In genomic region chr2:26324917-26325316, GRCm38 (mm10) we compare ENCODE assay signal across 9 mouse cellular contexts. TPM values are rescaled to one million over a fixed set of nuclear protein-coding genes. Genes with fewer than 3 reads are reported as not detected.
A peak's percentile ranks its signal among the peaks of the same experiment; 100 is the strongest.
DNase-seq lines count a peak whose midpoint lies in the region; ATAC-seq and TF ChIP-seq lines count a peak whose summit lies in the region.
"Had no signal": no experiment of that assay in that cellular context is flagged by ENCODE, and none has a peak within 500 bp of the region (broad histone marks: within the 10 kb centered on the region; RNA-seq: fewer than 3 reads in every experiment).

No protein-coding gene starts in this region.

- no peaks in the 10 kb centered on the region for H3K9me3 ChIP-seq in forebrain, embryonic 15.5 days
- H3K9me3 ChIP-seq: limb, embryonic 15.5 days had no signal

- H3K4me1 ChIP-seq in embryonic fibroblast, embryonic 13.5 days (ENCODE audit: control insufficient read depth, insufficient read depth, low read length): no peaks in the 10 kb centered on the region; the same call in 1 of the 2 replicates
- H3K4me1 ChIP-seq in forebrain, embryonic 15.5 days: peaks cover 4% of the 10 kb centered on the region

- 91% methylated on average over 2 of the region's 2 CpGs for WGBS in forebrain, embryonic 15.5 days

- DNase-seq in heart, adult 18-20 months: peak; percentile 64 to 68
- no peak for DNase-seq in heart, adult 8-10 months (ENCODE audit: low spot score)
- DNase-seq in right cerebral cortex, adult 18-20 months: peak; percentile 62
- DNase-seq in right cerebral cortex, postnatal 4 days: no peak
- peak; percentile 24 to 53 for DNase-seq in thymus, postnatal 10 days (ENCODE audit: low spot score in 2 of 2)
- DNase-seq in ovary, postnatal 14 days (ENCODE audit: low spot score): no peak

- TF ChIP-seq POLR2A in embryonic fibroblast, embryonic 13.5 days (IDR thresholded peaks at IDR 0.05; ENCODE audit: low read depth, low read length): no peak

- no peak overlapping the region for H3K27ac ChIP-seq in embryonic fibroblast, embryonic 13.5 days (ENCODE audit: insufficient read depth, low read length)
- H3K27ac ChIP-seq in forebrain, embryonic 15.5 days (replicated peaks): no peak overlapping the region
- H3K27ac ChIP-seq: limb, embryonic 15.5 days had no signal

- no peak for ATAC-seq in forebrain, embryonic 15.5 days (replicated peaks)

- no peak overlapping the region for H3K4me2 ChIP-seq in forebrain, embryonic 15.5 days (replicated peaks)
- H3K4me2 ChIP-seq: limb, embryonic 15.5 days had no signal

- no peaks in the 10 kb centered on the region for H3K27me3 ChIP-seq in forebrain, embryonic 15.5 days
- H3K27me3 ChIP-seq: limb, embryonic 15.5 days had no signal

- no peak overlapping the region for H3K9ac ChIP-seq in forebrain, embryonic 15.5 days (replicated peaks)
- H3K9ac ChIP-seq: limb, embryonic 15.5 days had no signal

- TF ChIP-seq CTCF in embryonic fibroblast, embryonic 13.5 days (IDR thresholded peaks at IDR 0.05; ENCODE audit: borderline replicate concordance, insufficient read depth, low read length): peak; percentile 19; the same call in 1 of the 2 replicates

- no peak overlapping the region for H3K4me3 ChIP-seq in embryonic fibroblast, embryonic 13.5 days (ENCODE audit: insufficient read depth, low read length)
- H3K4me3 ChIP-seq in forebrain, embryonic 15.5 days: no peak overlapping the region
- H3K4me3 ChIP-seq: limb, embryonic 15.5 days had no signal

- H3K36me3 ChIP-seq in forebrain, embryonic 15.5 days: peaks cover 61% of the 10 kb centered on the region

RNA-seq across cellular contexts. Expression of gene Gpsm1, which starts 9.6 kb away (rescaled TPM):
- total RNA-seq in heart, adult 18-20 months (2021): 100 to 1,000 TPM; 175 to 238 TPM
- total RNA-seq in heart, adult 8-10 months (2022): 100 to 1,000 TPM; 188 to 246 (median 219) TPM
- polyA plus RNA-seq in embryonic fibroblast, embryonic 13.5 days (2011; ENCODE audit: insufficient read length, low read depth, missing spikeins): 22.1 and 26.8 TPM in 2 replicates
- 144 and 151 TPM in 2 replicates for polyA plus RNA-seq in forebrain, embryonic 15.5 days (2015; fragmentation: Nextera tagmentation; extraction: Ambion mirVana)

RNA-seq across cellular contexts. Expression of gene Dnlz, which starts 27.0 kb away (rescaled TPM):
- total RNA-seq in heart, adult 18-20 months (2021): 10 to 100 TPM; 24.5 to 25.3 TPM
- total RNA-seq in heart, adult 8-10 months (2022): 10 to 100 TPM; 22.4 to 26.2 (median 25.4) TPM
- polyA plus RNA-seq in embryonic fibroblast, embryonic 13.5 days (2011; ENCODE audit: insufficient read length, low read depth, missing spikeins): 18.2 and 21.2 TPM in 2 replicates
- 33.0 and 33.5 TPM in 2 replicates for polyA plus RNA-seq in forebrain, embryonic 15.5 days (2015; fragmentation: Nextera tagmentation; extraction: Ambion mirVana)

RNA-seq across cellular contexts. Expression of gene Ccdc187, which starts 30.6 kb away (rescaled TPM):
- total RNA-seq in heart, adult 18-20 months (2021): under 1 TPM; 0.05 to 0.13 TPM
- total RNA-seq in heart, adult 8-10 months (2022): under 1 TPM; 0.08 to 0.17 (median 0.14) TPM
- polyA plus RNA-seq in embryonic fibroblast, embryonic 13.5 days (2011; ENCODE audit: insufficient read length, low read depth, missing spikeins): not detected in 2 replicates
- 0.18 and 0.24 TPM in 2 replicates for polyA plus RNA-seq in forebrain, embryonic 15.5 days (2015; fragmentation: Nextera tagmentation; extraction: Ambion mirVana)

RNA-seq across cellular contexts. Expression of gene Card9, which starts 35.8 kb away (rescaled TPM):
- total RNA-seq in heart, adult 18-20 months (2021): 1 to 10 TPM in 1 of 2 experiments, under 1 TPM in 1; 0.89 to 1.1 TPM
- 1 to 10 TPM in 3 of 4 experiments, under 1 TPM in 1; 0.54 to 2.2 (median 1.7) TPM for total RNA-seq in heart, adult 8-10 months (2022)
- not detected in 2 replicates for polyA plus RNA-seq in embryonic fibroblast, embryonic 13.5 days (2011; ENCODE audit: insufficient read length, low read depth, missing spikeins)
- polyA plus RNA-seq in forebrain, embryonic 15.5 days (2015; fragmentation: Nextera tagmentation; extraction: Ambion mirVana): 1.4 and 1.5 TPM in 2 replicates

RNA-seq across cellular contexts. Expression of gene Snapc4, which starts 55.5 kb away (rescaled TPM):
- 1 to 10 TPM; 5.8 to 5.9 TPM for total RNA-seq in heart, adult 18-20 months (2021)
- 10 to 100 TPM in 2 of 4 experiments, 1 to 10 TPM in 2; 6.4 to 13.1 (median 8.6) TPM for total RNA-seq in heart, adult 8-10 months (2022)
- 17.2 and 27.4 TPM in 2 replicates for polyA plus RNA-seq in embryonic fibroblast, embryonic 13.5 days (2011; ENCODE audit: insufficient read length, low read depth, missing spikeins)
- 31.4 and 31.6 TPM in 2 replicates for polyA plus RNA-seq in forebrain, embryonic 15.5 days (2015; fragmentation: Nextera tagmentation; extraction: Ambion mirVana)

Comparison
In these comparisons a context has a peak if more than half of its experiments do, and no peak if none do; other contexts are left out.
1. DNase-seq: peak in heart, adult 18-20 months (2 of 2), right cerebral cortex, adult 18-20 months (single experiment) and thymus, postnatal 10 days (2 of 2); none in heart, adult 8-10 months (single experiment), right cerebral cortex, postnatal 4 days (single experiment) and ovary, postnatal 14 days (single experiment).